Mouse (Mus musculus) ZHBTc4 (cell line): ENCODE measurements around the gene Tpcn1.
A peak's percentile ranks its signal among the peaks of the same experiment; 100 is the strongest.

Source experiments
- DNase-seq: peaks from one replicate; pipeline ENCODE4 v3.0.0-alpha.2; 2011; ENCODE audit warnings: low read depth, low spot score

The Tpcn1 gene

GRCm38 (mm10) chr5:120558762-120559161 is 29.7 kb downstream of the Tpcn1 start:
- DNase-seq, result peak; percentile 25

- DNase-seq, result no peak
These were observed 30.4 kb downstream of the Tpcn1 start for GRCm38 (mm10) chr5:120558041-120558440.

GRCm38 (mm10) chr5:120555871-120556270 is 32.6 kb downstream of the Tpcn1 start:
- peak; percentile 19 for DNase-seq

- DNase-seq, result no peak
These were observed 37.8 kb downstream of the Tpcn1 start for GRCm38 (mm10) chr5:120550673-120551072.

- DNase-seq, result no peak
These were observed 38.3 kb downstream of the Tpcn1 start for GRCm38 (mm10) chr5:120550137-120550536.

- DNase-seq, result no peak
These were observed 40.1 kb downstream of the Tpcn1 start for GRCm38 (mm10) chr5:120548236-120548850.

- no peak for DNase-seq
These were observed 51.8 kb downstream of the Tpcn1 start for GRCm38 (mm10) chr5:120536632-120537031.

- no peak for DNase-seq
These were observed 52.4 kb downstream of the Tpcn1 start for GRCm38 (mm10) chr5:120536046-120536445.

GRCm38 (mm10) chr5:120534686-120535075 is 53.8 kb downstream of the Tpcn1 start:
- DNase-seq, result no peak

GRCm38 (mm10) chr5:120534071-120534685 is 54.3 kb downstream of the Tpcn1 start:
- no peak for DNase-seq

- no peak for DNase-seq
These were observed 56.8 kb downstream of the Tpcn1 start for GRCm38 (mm10) chr5:120531631-120532030.

GRCm38 (mm10) chr5:120527296-120527964 is 61.0 kb downstream of the Tpcn1 start:
- DNase-seq, result no peak

- no peak for DNase-seq
These were observed 62.2 kb downstream of the Tpcn1 start for GRCm38 (mm10) chr5:120526311-120526710.

GRCm38 (mm10) chr5:120525737-120526136 is 62.7 kb downstream of the Tpcn1 start:
- DNase-seq, result peak; percentile 46

- DNase-seq, result no peak
These were observed 63.7 kb downstream of the Tpcn1 start for GRCm38 (mm10) chr5:120524736-120525135.

- peak; percentile 83 for DNase-seq
These were observed 65.8 kb downstream of the Tpcn1 start for GRCm38 (mm10) chr5:120522649-120523048.

GRCm38 (mm10) chr5:120517552-120517951 is 70.9 kb downstream of the Tpcn1 start:
- DNase-seq, result peak; percentile 87

GRCm38 (mm10) chr5:120516221-120516984 is 72.1 kb downstream of the Tpcn1 start:
- no peak for DNase-seq

- DNase-seq, result no peak
These were observed 73.0 kb downstream of the Tpcn1 start for GRCm38 (mm10) chr5:120515451-120515850.

- peak; percentile 67 for DNase-seq
These were observed 73.7 kb downstream of the Tpcn1 start for GRCm38 (mm10) chr5:120514754-120515153.

GRCm38 (mm10) chr5:120514031-120514677 is 74.3 kb downstream of the Tpcn1 start:
- no peak for DNase-seq
